Mouse (Mus musculus): Measurements from ENCODE around the gene Prkg1. TPM values are rescaled to one million over a fixed set of nuclear protein-coding genes. Genes with fewer than 3 reads are reported as not detected.
A peak's percentile ranks its signal among the peaks of the same experiment; 100 is the strongest.

Gene Prkg1
- polyA plus RNA-seq, 1 experiment from 2014 or later: 10.3 TPM

GRCm38 (mm10) chr19:30950610-30951009, 814.2 kb downstream of the Prkg1 start:
- Histone ChIP-seq H3K27ac (ENCODE audit: low read depth, low read length) (no peak overlapping the region), H3K9me3 (ENCODE audit: control insufficient read depth, low read length) (no peaks in the 10 kb centered on the region), H3K4me1 (ENCODE audit: control insufficient read depth, insufficient read depth, low read length) (no peaks in the 10 kb centered on the region), H3K27me3 (ENCODE audit: control insufficient read depth, insufficient read depth, low read length) (no peaks in the 10 kb centered on the region), H3K4me3 (ENCODE audit: low read depth, low read length) (no peak overlapping the region), H3K36me3 (ENCODE audit: control insufficient read depth, insufficient read depth, low read length) (no peaks in the 10 kb centered on the region), H3K9ac (replicated peaks; ENCODE audit: low read depth, low read length) (no peak overlapping the region), H3K4me2 (ENCODE audit: low read depth, low read length) (no peak overlapping the region)
- WGBS: 64% methylated on average over 3 of the region's 3 CpGs
- no peak for ATAC-seq (ENCODE audit: low read depth)

DNA sequence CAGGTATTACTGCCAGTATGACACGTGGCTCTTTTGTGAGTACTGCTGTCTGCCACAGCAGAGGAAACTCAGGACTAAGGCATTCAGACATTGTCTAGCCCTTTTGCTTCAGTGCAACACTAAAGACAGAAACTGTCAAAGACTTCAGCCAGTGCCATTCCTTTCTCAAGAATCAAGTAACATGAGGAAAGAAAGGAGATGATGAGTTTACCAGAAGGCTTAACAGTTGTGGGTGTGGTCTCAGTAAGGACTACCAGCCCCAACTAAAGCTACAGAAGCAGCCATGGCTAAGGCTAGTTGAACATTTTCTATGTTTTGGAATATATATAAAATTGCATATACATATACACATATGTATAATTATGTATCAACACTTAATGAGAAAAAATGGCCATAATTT, 816.6 kb downstream of the Prkg1 start:
- Histone ChIP-seq H3K4me1 (ENCODE audit: control insufficient read depth, insufficient read depth, low read length) (no peaks in the 10 kb centered on the region), H3K9ac (replicated peaks; ENCODE audit: low read depth, low read length) (no peak overlapping the region), H3K4me2 (ENCODE audit: low read depth, low read length) (no peak overlapping the region), H3K9me3 (ENCODE audit: control insufficient read depth, low read length) (no peaks in the 10 kb centered on the region), H3K27ac (ENCODE audit: low read depth, low read length) (no peak overlapping the region), H3K27me3 (ENCODE audit: control insufficient read depth, insufficient read depth, low read length) (no peaks in the 10 kb centered on the region), H3K36me3 (ENCODE audit: control insufficient read depth, insufficient read depth, low read length) (no peaks in the 10 kb centered on the region), H3K4me3 (ENCODE audit: low read depth, low read length) (no peak overlapping the region)
- 35% methylated on average over 1 of the region's 1 CpGs for WGBS
- ATAC-seq (ENCODE audit: low read depth): no peak

DNA sequence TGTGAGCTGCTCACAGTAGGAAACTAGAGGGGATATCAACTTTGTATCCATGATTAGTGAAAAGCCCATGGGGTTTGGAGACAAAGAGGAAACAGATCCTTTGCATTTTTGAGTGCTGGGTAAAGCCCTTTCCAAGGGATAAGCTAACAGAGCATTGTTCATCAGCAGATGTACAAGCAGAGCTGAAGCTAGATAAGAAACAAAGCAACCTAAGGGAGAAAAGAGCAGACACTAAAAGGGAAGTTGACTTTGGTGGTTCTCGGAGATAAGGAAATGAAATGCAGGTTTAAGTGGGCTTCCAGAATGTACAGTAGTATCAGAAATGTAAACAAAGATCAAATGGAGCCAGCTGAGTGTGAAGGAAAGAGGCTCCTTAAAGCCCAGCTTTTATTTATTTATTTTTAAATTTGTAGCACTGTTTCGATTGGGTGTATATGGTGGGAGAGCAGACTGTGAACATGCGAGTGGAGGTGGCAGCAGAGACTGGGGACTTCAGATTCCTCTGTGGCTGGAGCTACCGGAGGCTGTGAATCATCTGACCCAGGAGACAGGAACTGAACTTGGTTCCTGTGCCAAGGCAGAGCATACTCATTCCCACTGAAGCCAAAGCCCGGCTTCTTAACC, 822.4 kb downstream of the Prkg1 start:
- no peak overlapping the region for H3K4me2 ChIP-seq (ENCODE audit: low read depth, low read length)
- 84% methylated on average over 5 of the region's 5 CpGs for WGBS
- no peaks in the 10 kb centered on the region for H3K36me3 ChIP-seq (ENCODE audit: control insufficient read depth, insufficient read depth, low read length)
- no peak overlapping the region for H3K9ac ChIP-seq (replicated peaks; ENCODE audit: low read depth, low read length)
- no peaks in the 10 kb centered on the region for H3K4me1 ChIP-seq (ENCODE audit: control insufficient read depth, insufficient read depth, low read length)
- no peak overlapping the region for H3K27ac ChIP-seq (ENCODE audit: low read depth, low read length)
- ATAC-seq (ENCODE audit: low read depth): no peak
- no peak overlapping the region for H3K4me3 ChIP-seq (ENCODE audit: low read depth, low read length)
- no peaks in the 10 kb centered on the region for H3K27me3 ChIP-seq (ENCODE audit: control insufficient read depth, insufficient read depth, low read length)
- H3K9me3 ChIP-seq (ENCODE audit: control insufficient read depth, low read length): no peaks in the 10 kb centered on the region

GRCm38 (mm10) chr19:30938058-30938457, 826.8 kb downstream of the Prkg1 start:
- no peak for ATAC-seq (ENCODE audit: low read depth)
- Histone ChIP-seq H3K4me3 (ENCODE audit: low read depth, low read length) (no peak overlapping the region), H3K4me1 (ENCODE audit: control insufficient read depth, insufficient read depth, low read length) (no peaks in the 10 kb centered on the region), H3K27me3 (ENCODE audit: control insufficient read depth, insufficient read depth, low read length) (no peaks in the 10 kb centered on the region), H3K9me3 (ENCODE audit: control insufficient read depth, low read length) (no peaks in the 10 kb centered on the region), H3K9ac (replicated peaks; ENCODE audit: low read depth, low read length) (no peak overlapping the region), H3K4me2 (ENCODE audit: low read depth, low read length) (no peak overlapping the region), H3K36me3 (ENCODE audit: control insufficient read depth, insufficient read depth, low read length) (no peaks in the 10 kb centered on the region), H3K27ac (ENCODE audit: low read depth, low read length) (no peak overlapping the region)
- WGBS: 96% methylated on average over 2 of the region's 2 CpGs

- Histone ChIP-seq H3K27me3 (ENCODE audit: control insufficient read depth, insufficient read depth, low read length) (no peaks in the 10 kb centered on the region), H3K4me2 (ENCODE audit: low read depth, low read length) (no peak overlapping the region), H3K4me1 (ENCODE audit: control insufficient read depth, insufficient read depth, low read length) (no peaks in the 10 kb centered on the region), H3K9me3 (ENCODE audit: control insufficient read depth, low read length) (no peaks in the 10 kb centered on the region), H3K9ac (replicated peaks; ENCODE audit: low read depth, low read length) (no peak overlapping the region), H3K27ac (ENCODE audit: low read depth, low read length) (no peak overlapping the region), H3K36me3 (ENCODE audit: control insufficient read depth, insufficient read depth, low read length) (no peaks in the 10 kb centered on the region), H3K4me3 (ENCODE audit: low read depth, low read length) (no peak overlapping the region)
- ATAC-seq (ENCODE audit: low read depth): no peak
- 91% methylated on average over 5 of the region's 5 CpGs for WGBS
Measured at GRCm38 (mm10) chr19:30931469-30932192, 833.2 kb downstream of the Prkg1 start.

DNA sequence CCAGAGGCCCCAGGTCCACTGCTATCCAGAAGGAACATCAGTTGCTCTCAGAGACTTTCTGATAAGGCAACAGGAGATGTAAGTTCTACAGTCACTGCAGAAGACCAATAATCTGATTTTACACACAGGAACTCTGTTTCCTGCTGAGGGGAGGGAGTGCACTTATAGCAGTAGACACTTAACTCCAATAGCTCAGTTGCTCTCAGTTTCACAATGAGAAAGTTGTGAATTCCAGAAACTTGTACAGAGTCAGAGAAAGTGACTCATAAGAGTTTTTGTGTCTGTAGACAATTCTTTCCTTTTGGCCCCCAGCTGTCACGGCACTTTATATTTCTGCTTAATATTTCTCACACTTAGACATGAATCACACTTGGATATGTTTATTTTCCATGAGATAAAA, 840.8 kb downstream of the Prkg1 start:
- WGBS: 93% methylated on average over 1 of the region's 1 CpGs
- ATAC-seq (ENCODE audit: low read depth): no peak

GRCm38 (mm10) chr19:30902290-30902689, 862.5 kb downstream of the Prkg1 start:
- Histone ChIP-seq H3K27ac (ENCODE audit: low read depth, low read length) (no peak overlapping the region), H3K27me3 (ENCODE audit: control insufficient read depth, insufficient read depth, low read length) (no peaks in the 10 kb centered on the region), H3K4me1 (ENCODE audit: control insufficient read depth, insufficient read depth, low read length) (0 out of 2 replicates have a peak, but pooled peaks cover 4% of the 10 kb centered on the region), H3K36me3 (ENCODE audit: control insufficient read depth, insufficient read depth, low read length) (no peaks in the 10 kb centered on the region), H3K4me2 (ENCODE audit: low read depth, low read length) (no peak overlapping the region), H3K9ac (replicated peaks; ENCODE audit: low read depth, low read length) (no peak overlapping the region), H3K4me3 (ENCODE audit: low read depth, low read length) (no peak overlapping the region), H3K9me3 (ENCODE audit: control insufficient read depth, low read length) (no peaks in the 10 kb centered on the region)
- no peak for ATAC-seq (ENCODE audit: low read depth)

More for the DNA sequence above, 840.8 kb downstream of the Prkg1 start:
- no peaks in the 10 kb centered on the region for H3K9me3 ChIP-seq (ENCODE audit: control insufficient read depth, low read length)
- no peaks in the 10 kb centered on the region for H3K36me3 ChIP-seq (ENCODE audit: control insufficient read depth, insufficient read depth, low read length)
- H3K27me3 ChIP-seq (ENCODE audit: control insufficient read depth, insufficient read depth, low read length): no peaks in the 10 kb centered on the region
- no peak overlapping the region for H3K27ac ChIP-seq (ENCODE audit: low read depth, low read length)
- H3K4me3 ChIP-seq (ENCODE audit: low read depth, low read length): no peak overlapping the region
- H3K4me2 ChIP-seq (ENCODE audit: low read depth, low read length): no peak overlapping the region
- no peak overlapping the region for H3K9ac ChIP-seq (replicated peaks; ENCODE audit: low read depth, low read length)
- no peaks in the 10 kb centered on the region for H3K4me1 ChIP-seq (ENCODE audit: control insufficient read depth, insufficient read depth, low read length)

DNA sequence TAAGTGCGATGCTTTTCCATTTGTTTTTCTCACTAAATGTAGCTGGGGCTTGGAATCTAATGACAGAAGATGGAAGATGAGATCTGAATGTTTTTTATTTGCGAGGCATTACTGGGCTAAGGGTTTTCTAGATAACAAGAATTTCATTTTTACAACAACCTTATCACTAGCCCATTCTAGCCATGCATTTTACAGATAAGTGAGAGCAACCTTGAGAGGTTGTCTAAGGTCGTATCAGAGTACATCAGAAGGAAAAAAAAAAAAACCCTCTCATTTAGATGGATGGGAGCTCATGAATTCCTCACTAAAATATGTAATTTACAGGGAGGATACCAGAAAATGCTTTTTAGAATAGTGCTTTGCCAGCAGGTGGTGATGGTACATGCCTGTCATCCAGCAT, 863.8 kb downstream of the Prkg1 start:
- WGBS: 88% methylated on average over 3 of the region's 3 CpGs
- H3K9ac ChIP-seq (replicated peaks; ENCODE audit: low read depth, low read length): no peak overlapping the region
- no peaks in the 10 kb centered on the region for H3K9me3 ChIP-seq (ENCODE audit: control insufficient read depth, low read length)
- H3K4me2 ChIP-seq (ENCODE audit: low read depth, low read length): no peak overlapping the region
- H3K36me3 ChIP-seq (ENCODE audit: control insufficient read depth, insufficient read depth, low read length): no peaks in the 10 kb centered on the region
- no peak for ATAC-seq (ENCODE audit: low read depth)
- H3K27ac ChIP-seq (ENCODE audit: low read depth, low read length): no peak overlapping the region
- no peak overlapping the region for H3K4me3 ChIP-seq (ENCODE audit: low read depth, low read length)
- H3K4me1 ChIP-seq (ENCODE audit: control insufficient read depth, insufficient read depth, low read length): 0 out of 2 replicates have a peak, but pooled peaks cover 4% of the 10 kb centered on the region
- no peaks in the 10 kb centered on the region for H3K27me3 ChIP-seq (ENCODE audit: control insufficient read depth, insufficient read depth, low read length)

- ATAC-seq (ENCODE audit: low read depth): peak; percentile 86; the same call in 1 of the 2 replicates
- H3K27ac ChIP-seq (ENCODE audit: low read depth, low read length): no peak overlapping the region
- H3K9me3 ChIP-seq (ENCODE audit: control insufficient read depth, low read length): no peaks in the 10 kb centered on the region
- H3K4me1 ChIP-seq (ENCODE audit: control insufficient read depth, insufficient read depth, low read length): no peaks in the 10 kb centered on the region
- 37% methylated on average over 2 of the region's 2 CpGs for WGBS
- no peak overlapping the region for H3K4me3 ChIP-seq (ENCODE audit: low read depth, low read length)
- H3K9ac ChIP-seq (replicated peaks; ENCODE audit: low read depth, low read length): no peak overlapping the region
- H3K36me3 ChIP-seq (ENCODE audit: control insufficient read depth, insufficient read depth, low read length): no peaks in the 10 kb centered on the region
- H3K27me3 ChIP-seq (ENCODE audit: control insufficient read depth, insufficient read depth, low read length): no peaks in the 10 kb centered on the region
- no peak overlapping the region for H3K4me2 ChIP-seq (ENCODE audit: low read depth, low read length)
Measured at GRCm38 (mm10) chr19:30890377-30890776, 874.5 kb downstream of the Prkg1 start.
